17 mouse cellular contexts compared by ENCODE assay signal in the genomic region with DNA sequence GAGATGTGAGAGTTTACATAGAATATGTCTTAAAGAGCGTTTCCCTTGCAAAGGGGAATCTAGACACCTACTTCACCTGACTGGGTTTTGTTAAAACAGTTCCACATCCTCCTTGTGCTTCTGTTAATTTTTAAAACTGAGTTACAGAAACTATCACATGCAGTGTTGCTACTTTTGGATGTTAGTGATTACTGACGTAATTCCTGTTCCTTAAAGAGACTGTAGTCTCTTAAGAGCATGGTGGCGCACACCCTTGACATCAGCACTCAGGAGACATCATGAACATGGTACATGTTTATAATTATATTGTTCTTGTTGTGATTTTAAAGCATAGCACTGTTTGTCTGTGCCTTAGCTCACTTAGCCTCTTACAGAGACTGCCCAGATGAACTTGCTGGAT.
"Had no signal": no experiment of that assay in that cellular context is flagged by ENCODE, and none has a peak within 500 bp of the region (broad histone marks: within the 10 kb centered on the region; RNA-seq: fewer than 3 reads in every experiment).

No protein-coding gene starts in this region.

- H3K4me3 ChIP-seq: liver, embryonic 12.5 days; midbrain, embryonic 13.5 days; midbrain, embryonic 15.5 days; myocyte; neural tube, embryonic 13.5 days; neural tube, embryonic 15.5 days had no signal

- H3K27me3 ChIP-seq: liver, embryonic 12.5 days; megakaryocyte, embryonic 14.5 days; midbrain, embryonic 13.5 days; midbrain, embryonic 15.5 days; neural tube, embryonic 13.5 days; neural tube, embryonic 15.5 days had no signal

- DNase-seq: lung, adult 18-20 months; lung, embryonic 14.5 days; lung, postnatal 10 days; lung, postnatal 4 days; right cerebral cortex, postnatal 14 days; spleen, adult 18-20 months; thymus, adult 18-20 months; thymus, postnatal 14 days; thymus, postnatal 36 days had no signal

- H3K27ac ChIP-seq: liver, embryonic 12.5 days; liver, embryonic 14.5 days; midbrain, embryonic 13.5 days; midbrain, embryonic 15.5 days; neural tube, embryonic 15.5 days had no signal
